Mouse (Mus musculus) erythroblast, embryonic 14.5 days (primary cell): ENCODE results near the gene Prpf3.

ENCODE experiments used
- GATA1 ChIP-seq: IDR thresholded peaks from 2 replicates; pipeline ENCODE4 v1.6.1; 2012; ENCODE audit warnings: low read length, inconsistent platforms, mixed read lengths
- TAL1 ChIP-seq: IDR thresholded peaks from 3 replicates; pipeline ENCODE4 v1.6.1; 2012; ENCODE audit warnings: low read length, inconsistent platforms, mixed read lengths

- TF ChIP-seq TAL1 (no peak), GATA1 (no peak)
These were observed 38.9 kb upstream of the Prpf3 start for GRCm38 (mm10) chr3:95894317-95895160.
